ENCODE assay signal across 8 mouse cellular contexts in the genomic region with DNA sequence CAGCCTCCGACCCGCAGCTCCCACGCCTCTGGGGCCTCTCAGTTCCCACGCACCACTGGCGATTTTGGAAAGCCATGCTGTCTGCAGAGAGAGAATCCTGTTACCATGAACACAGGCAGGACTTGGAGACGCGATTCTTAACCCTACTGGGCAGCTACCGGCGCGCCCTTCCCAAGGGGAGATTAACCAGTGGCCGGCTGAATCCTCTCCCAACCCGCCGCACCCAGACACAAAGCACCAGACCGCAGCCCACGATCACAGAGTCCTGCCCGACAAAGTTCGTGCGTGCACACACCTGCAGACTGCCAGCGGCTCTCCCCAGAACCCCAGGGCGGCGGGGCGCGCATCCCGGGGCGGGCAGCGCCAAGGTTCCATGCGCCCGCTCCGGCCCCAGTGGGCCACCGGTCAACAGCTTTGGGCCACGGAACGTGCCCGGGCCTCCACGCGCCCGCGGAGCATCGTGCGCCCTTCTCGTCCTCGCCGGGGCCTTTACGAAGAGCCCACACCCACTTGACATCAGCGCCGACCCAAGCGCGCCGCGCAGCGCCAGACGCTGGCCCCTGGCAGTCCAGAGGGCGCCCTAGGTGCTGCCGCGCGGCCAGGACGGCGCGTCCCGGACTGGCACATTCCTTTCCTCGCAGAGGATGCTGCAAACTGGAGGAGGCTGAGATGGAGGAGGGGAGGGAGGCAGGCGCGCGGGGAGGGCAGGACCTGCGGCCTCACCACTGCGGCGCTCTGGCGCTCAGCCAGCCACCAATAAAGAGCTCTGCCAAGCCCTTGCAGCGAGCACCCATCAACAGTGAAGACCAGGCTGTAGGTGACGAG.
DNase-seq lines count a peak whose midpoint lies in the region; ATAC-seq and TF ChIP-seq lines count a peak whose summit lies in the region.

No protein-coding gene starts in this region.

- peak overlapping the region; percentile 35 for H3K4me3 ChIP-seq in forebrain, embryonic 11.5 days (ENCODE audit: low read depth, low read length)
- H3K4me3 ChIP-seq in hindbrain, embryonic 14.5 days (replicated peaks; ENCODE audit: low read length), result peak overlapping the region; percentile 52
- H3K4me3 ChIP-seq in midbrain, postnatal 0 days (ENCODE audit: low read depth, low read length), result peak overlapping the region; percentile 57

- H3K27ac ChIP-seq in forebrain, embryonic 11.5 days (ENCODE audit: low read depth, low read length), result no peak overlapping the region
- no peak overlapping the region; the same call in 1 of the 2 replicates for H3K27ac ChIP-seq in hindbrain, embryonic 14.5 days
- H3K27ac ChIP-seq in midbrain, postnatal 0 days (ENCODE audit: low read depth, low read length), result peak overlapping the region; percentile 68

- ATAC-seq in forebrain, embryonic 11.5 days (replicated peaks; ENCODE audit: low FRiP score), result peak; percentile 43; the same call in 1 of the 2 replicates
- ATAC-seq in hindbrain, embryonic 14.5 days (ENCODE audit: low FRiP score), result peak; percentile 46
- ATAC-seq in midbrain, postnatal 0 days (ENCODE audit: low FRiP score), result peak; percentile 72

- no peaks in the 10 kb centered on the region for H3K9me3 ChIP-seq in forebrain, embryonic 11.5 days (ENCODE audit: control insufficient read depth, low read length)
- no peaks in the 10 kb centered on the region for H3K9me3 ChIP-seq in hindbrain, embryonic 14.5 days (ENCODE audit: control insufficient read depth, low read length)
- no peaks in the 10 kb centered on the region for H3K9me3 ChIP-seq in midbrain, postnatal 0 days (ENCODE audit: low read length)

- H3K36me3 ChIP-seq in forebrain, embryonic 11.5 days (ENCODE audit: control insufficient read depth, insufficient read depth, low read length), result no peaks in the 10 kb centered on the region
- H3K36me3 ChIP-seq in hindbrain, embryonic 14.5 days (replicated peaks; ENCODE audit: control insufficient read depth, insufficient read depth), result no peaks in the 10 kb centered on the region
- H3K36me3 ChIP-seq in midbrain, postnatal 0 days (ENCODE audit: insufficient read depth, low read length), result no peaks in the 10 kb centered on the region

- peak; percentile 5; the same call in 1 of the 2 replicates for TF ChIP-seq CTCF in midbrain, postnatal 0 days (IDR thresholded peaks at IDR 0.05)

- H3K27me3 ChIP-seq in forebrain, embryonic 11.5 days (ENCODE audit: control insufficient read depth, insufficient read depth, low read length), result peaks cover 5% of the 10 kb centered on the region
- H3K27me3 ChIP-seq in hindbrain, embryonic 14.5 days (ENCODE audit: control insufficient read depth, insufficient read depth, low read length), result no peaks in the 10 kb centered on the region
- no peaks in the 10 kb centered on the region; the same call in 1 of the 2 replicates for H3K27me3 ChIP-seq in midbrain, postnatal 0 days (ENCODE audit: insufficient read depth, low read length)

- peak overlapping the region; percentile 52 for H3K9ac ChIP-seq in forebrain, embryonic 11.5 days (ENCODE audit: low read length)
- peak overlapping the region; percentile 60 for H3K9ac ChIP-seq in hindbrain, embryonic 14.5 days
- peak overlapping the region; percentile 76 for H3K9ac ChIP-seq in midbrain, postnatal 0 days (replicated peaks; ENCODE audit: low read length, poor library complexity, severe bottlenecking)

- peak overlapping the region; percentile 89 for H3K4me2 ChIP-seq in forebrain, embryonic 11.5 days (ENCODE audit: low read depth, low read length, severe bottlenecking)
- H3K4me2 ChIP-seq in hindbrain, embryonic 14.5 days (replicated peaks), result peak overlapping the region; percentile 97
- H3K4me2 ChIP-seq in midbrain, postnatal 0 days (ENCODE audit: low read depth, low read length, poor library complexity, severe bottlenecking), result peak overlapping the region; percentile 90

- peak; percentile 35 for DNase-seq in urinary bladder, postnatal 25 days (ENCODE audit: low spot score)
- DNase-seq in urinary bladder, postnatal 10 days (ENCODE audit: low spot score), result no peak
- peak; percentile 63 for DNase-seq in forebrain, embryonic 11.5 days (ENCODE audit: low spot score)
- DNase-seq in hindbrain, embryonic 14.5 days (ENCODE audit: low spot score), result no peak
- DNase-seq in liver, result peak; percentile 20
- DNase-seq in midbrain, postnatal 0 days (ENCODE audit: low spot score), result no peak
- no peak for DNase-seq in layer of hippocampus, adult 9-11 months
- DNase-seq in cerebellum, postnatal 36 days, result no peak

- peaks cover 13% of the 10 kb centered on the region; the same call in 1 of the 2 replicates for H3K4me1 ChIP-seq in forebrain, embryonic 11.5 days (replicated peaks; ENCODE audit: control insufficient read depth, insufficient read depth, low read length)
- peaks cover 26% of the 10 kb centered on the region for H3K4me1 ChIP-seq in hindbrain, embryonic 14.5 days (replicated peaks; ENCODE audit: control insufficient read depth, insufficient read depth, low read length)
- H3K4me1 ChIP-seq in midbrain, postnatal 0 days (ENCODE audit: insufficient read depth, low read length), result 0 out of 2 replicates have a peak, but pooled peaks cover 10% of the 10 kb centered on the region

- WGBS in forebrain, embryonic 11.5 days, result 1% methylated on average over 69 of the region's 69 CpGs
- under 1% methylated on average over 69 of the region's 69 CpGs for WGBS in hindbrain, embryonic 14.5 days
- 1% methylated on average over 68 of the region's 69 CpGs for WGBS in midbrain, postnatal 0 days

Comparison
In these comparisons a context has a peak if more than half of its experiments do, and no peak if none do; other contexts are left out.
1. DNase-seq: peak in urinary bladder, postnatal 25 days (single experiment), forebrain, embryonic 11.5 days (single experiment) and liver (single experiment); none in urinary bladder, postnatal 10 days (single experiment), hindbrain, embryonic 14.5 days (single experiment), midbrain, postnatal 0 days (single experiment), layer of hippocampus, adult 9-11 months (single experiment) and cerebellum, postnatal 36 days (0 of 2).
2. Peak in every context shown above with its lines, with median percentiles within 50 percentile points of each other: ATAC-seq, H3K4me2 ChIP-seq, H3K4me3 ChIP-seq and H3K9ac ChIP-seq.